Mouse (Mus musculus): ENCODE data around the gene Adsl. TPM values are rescaled to one million over a fixed set of nuclear protein-coding genes. Genes with fewer than 3 reads are reported as not detected.

The Adsl gene
- total RNA-seq, 2 experiments from 2014 or later: 86.9 to 92.6 TPM

GRCm38 (mm10) chr15:81000419-81001138, 52.3 kb downstream of the Adsl start:
- DNase-seq: no peak
- intact Hi-C loops (cut with DNase I): no loop called here

GRCm38 (mm10) chr15:81006127-81006735, 57.9 kb downstream of the Adsl start:
- intact Hi-C loops (cut with DNase I): no loop called here
- no peak for DNase-seq

DNA sequence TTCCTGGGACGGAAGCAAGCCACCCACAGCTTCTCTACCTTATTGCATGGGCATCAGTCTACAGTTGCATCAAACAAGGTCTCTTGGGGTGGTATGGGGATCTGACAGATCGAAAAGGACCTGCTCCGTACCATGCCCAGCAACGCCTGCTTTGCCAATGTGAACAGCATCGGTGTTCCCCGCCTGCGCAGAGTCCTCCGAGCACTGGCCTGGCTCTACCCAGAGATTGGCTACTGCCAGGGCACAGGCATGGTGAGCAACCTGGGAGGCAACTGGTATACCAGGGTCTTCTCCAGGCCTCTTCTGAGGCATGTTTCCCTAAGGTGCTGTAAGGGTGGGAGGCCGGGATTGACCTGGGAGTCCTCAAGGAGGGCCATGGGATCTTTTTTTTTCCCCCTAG, 59.0 kb downstream of the Adsl start:
- intact Hi-C loops (cut with DNase I): no loop called here
- DNase-seq: no peak

DNA sequence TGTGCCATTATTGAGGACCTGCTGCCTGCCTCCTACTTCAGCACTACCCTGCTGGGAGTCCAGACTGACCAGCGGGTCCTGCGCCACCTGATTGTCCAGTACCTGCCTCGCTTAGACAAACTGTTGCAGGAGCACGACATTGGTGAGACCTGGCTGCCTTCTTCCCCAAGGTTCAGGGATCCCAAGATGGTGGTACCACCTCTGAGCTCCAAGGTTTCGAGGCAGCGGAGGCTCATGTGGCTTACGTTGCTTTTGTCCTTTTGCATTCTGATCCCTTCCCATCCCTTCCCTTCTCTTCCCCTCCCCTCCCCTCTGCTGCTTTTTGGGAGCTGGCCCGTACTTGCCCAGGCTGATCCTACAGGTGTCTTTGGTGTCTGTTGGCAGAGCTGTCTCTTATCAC, 59.6 kb downstream of the Adsl start:
- intact Hi-C loops (cut with DNase I): no loop called here
- no peak for DNase-seq

DNA sequence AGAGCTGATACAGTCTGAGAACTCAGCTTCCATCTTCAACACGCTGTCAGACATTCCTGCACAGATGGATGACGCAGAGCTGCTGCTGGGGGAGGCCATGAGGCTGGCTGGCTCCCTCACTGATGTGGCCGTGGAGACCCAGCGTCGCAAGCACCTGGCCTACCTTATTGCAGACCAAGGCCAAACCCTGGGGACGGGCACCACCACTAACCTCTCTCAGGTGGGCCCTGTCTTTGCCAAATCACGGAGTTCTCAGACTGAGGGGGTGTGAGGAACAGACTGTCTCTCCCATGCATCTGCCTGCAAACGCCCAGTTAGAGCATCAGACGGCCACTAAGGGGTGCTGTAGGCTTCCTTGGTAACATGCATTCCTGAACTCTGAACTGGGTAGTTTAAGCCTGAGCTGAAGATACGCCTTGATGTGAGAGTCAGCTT, 60.4 kb downstream of the Adsl start:
- intact Hi-C loops (cut with DNase I): no loop called here
- DNase-seq: no peak

DNA sequence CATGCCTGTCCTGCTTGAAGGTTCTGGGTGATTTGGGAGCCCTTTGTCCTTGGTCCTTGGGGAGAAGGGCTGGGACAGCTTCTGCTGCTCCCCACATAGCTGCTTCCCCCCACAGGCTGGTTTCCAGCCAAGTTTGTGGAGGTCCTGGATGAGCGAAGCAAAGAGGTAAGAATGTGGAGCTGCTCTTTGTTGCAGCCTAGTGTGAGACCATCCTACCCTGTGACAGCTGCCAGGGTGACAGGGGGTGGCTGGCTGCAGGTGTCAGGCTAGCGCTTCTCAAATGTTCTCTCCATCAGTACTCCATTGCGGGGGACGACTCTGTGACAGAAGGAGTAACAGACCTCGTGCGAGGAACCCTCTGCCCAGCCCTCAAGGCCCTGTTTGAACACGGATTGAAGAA, 61.8 kb downstream of the Adsl start:
- intact Hi-C loops (cut with DNase I): no loop called here
- DNase-seq: no peak

DNA sequence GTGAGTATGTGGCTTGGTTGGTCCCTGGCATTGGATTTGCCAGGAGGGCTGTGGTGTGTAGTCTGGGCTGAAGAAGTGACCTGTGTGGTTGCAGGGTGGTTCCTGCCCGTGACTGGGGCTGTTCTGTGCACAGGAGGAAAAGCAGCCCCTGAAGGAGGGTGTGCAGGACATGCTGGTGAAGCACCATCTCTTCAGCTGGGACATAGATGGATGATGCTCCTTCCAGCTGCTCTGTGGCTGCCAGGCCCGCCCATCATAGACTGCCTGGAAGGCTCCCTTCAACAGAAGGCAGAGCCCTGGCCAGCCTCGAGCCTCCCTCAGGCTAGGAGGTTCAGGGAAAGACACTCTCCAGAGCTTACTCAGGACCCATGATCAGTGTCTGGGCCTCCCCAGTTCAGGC, 63.2 kb downstream of the Adsl start:
- DNase-seq: no peak
- intact Hi-C loops (cut with DNase I): no loop called here

DNA sequence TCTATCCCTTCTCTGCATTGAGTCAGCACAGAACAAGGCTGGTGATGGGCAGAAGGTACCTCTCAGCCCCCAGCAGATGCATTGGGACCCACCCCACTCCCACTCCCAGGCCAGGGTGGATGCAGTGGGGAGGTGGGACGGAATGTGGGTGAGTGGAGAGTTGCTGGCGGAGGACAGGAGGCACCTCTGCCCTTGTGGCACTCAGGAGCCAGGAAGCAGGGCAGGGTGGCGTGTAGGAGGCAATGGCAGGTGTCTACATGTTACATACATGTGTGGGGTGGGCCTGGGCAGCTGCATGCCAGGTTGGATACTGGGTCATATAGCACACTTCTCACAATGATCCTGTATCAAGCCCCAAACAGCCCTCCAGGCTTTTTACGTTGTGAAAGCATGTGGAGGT, 64.1 kb downstream of the Adsl start:
- intact Hi-C loops (cut with DNase I): no loop called here
- no peak for DNase-seq

- DNase-seq: no peak
- intact Hi-C loops (cut with DNase I): no loop called here
These were observed 64.9 kb downstream of the Adsl start for GRCm38 (mm10) chr15:81013186-81013585.

- DNase-seq: no peak
- intact Hi-C loops (cut with DNase I): no loop called here
These were observed 66.9 kb downstream of the Adsl start for GRCm38 (mm10) chr15:81015068-81015744.

- DNase-seq: no peak
- intact Hi-C loops (cut with DNase I): no loop called here
These were observed 68.2 kb downstream of the Adsl start for GRCm38 (mm10) chr15:81016488-81016887.

DNA sequence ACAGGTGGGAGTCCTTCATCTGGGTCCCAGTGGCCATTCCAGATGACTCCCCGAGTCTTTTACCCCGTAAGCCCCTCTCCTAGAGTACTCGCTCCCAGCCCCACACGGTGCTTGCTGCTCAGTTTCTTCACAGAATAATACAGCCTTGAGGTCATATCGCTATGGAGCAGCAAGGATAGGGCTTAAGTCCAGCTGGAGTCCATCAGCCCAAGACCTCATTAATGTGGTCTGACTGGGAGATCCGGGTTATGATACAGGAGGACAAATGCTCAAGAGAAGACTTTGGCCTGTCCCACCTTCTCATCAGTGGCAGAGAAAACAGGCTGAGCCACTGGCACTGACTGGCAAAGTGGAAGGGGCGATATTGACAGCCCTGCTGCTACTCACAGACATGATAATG, 69.0 kb downstream of the Adsl start:
- DNase-seq: no peak
- intact Hi-C loops (cut with DNase I): no loop called here

Small RNA genes lying within 50 kb of the gene (microRNA-seq; reads per million reads assigned to microRNA genes)
- gene Mir5113 (ENCODE audit: borderline number of aligned reads in 2 of 2): 17.5 to 39.0 reads per million in 2 experiments

Other genes starting within 250 kb of the Adsl start
- 10 to 100 TPM; 42.3 to 53.3 TPM for gene Tnrc6b, start 237.2 kb upstream of the Adsl start, total RNA-seq (2021)
- gene Sgsm3, start 29.3 kb downstream of the Adsl start, total RNA-seq (2021): 10 to 100 TPM; 10.7 to 11.2 TPM
- gene Mrtfa, start 242.3 kb downstream of the Adsl start, total RNA-seq (2021): 10 to 100 TPM in 1 of 2 experiments, 1 to 10 TPM in 1; 8.0 to 11.1 TPM

Measured in heart, postnatal 36 days (tissue).